Mouse (Mus musculus): ENCODE data around the gene Itgad.

DNA sequence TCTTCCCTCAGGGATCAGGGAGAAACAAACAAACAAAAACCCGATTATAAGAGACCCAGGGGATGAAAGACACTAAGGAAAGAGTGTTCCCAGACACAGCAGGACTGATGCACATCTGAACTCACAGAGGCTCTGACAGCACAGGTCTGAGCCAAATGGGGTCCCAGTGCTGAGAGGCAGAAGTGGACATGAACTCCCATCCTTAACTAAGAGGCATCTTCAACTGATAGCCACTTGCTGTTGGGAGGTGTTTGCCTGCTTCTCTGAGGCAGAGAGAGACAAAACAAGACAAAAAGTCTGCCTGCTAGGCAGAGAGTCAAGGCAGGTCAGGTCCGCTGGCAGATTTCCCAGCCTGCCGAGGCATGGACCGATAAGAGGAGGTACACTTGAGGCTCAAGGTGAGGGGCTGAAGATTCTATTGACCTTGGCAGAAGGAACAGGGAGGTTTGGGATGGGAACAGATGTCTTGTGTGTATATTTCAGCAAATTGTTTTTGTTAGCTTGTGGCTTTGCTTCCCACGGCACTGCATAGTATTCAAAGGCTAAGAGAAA, 102.7 kb downstream of the Itgad start:
- TF ChIP-seq CTCF (IDR thresholded peaks at IDR 0.05; ENCODE audit: borderline replicate concordance, extremely low read depth, insufficient read depth, insufficient read length) (no peak), POLR2A (IDR thresholded peaks at IDR 0.05; ENCODE audit: borderline replicate concordance, extremely low read depth, insufficient read depth, insufficient read length, poor library complexity, severe bottlenecking) (no peak)

Data from brain, embryonic 14.5 days (tissue).